Mouse (Mus musculus): Measurements from ENCODE around the gene Hist1h2ae. TPM values are rescaled to one million over a fixed set of nuclear protein-coding genes. Genes with fewer than 3 reads are reported as not detected.
"Not testable (repeated sequence)": the region's sequence is repeated elsewhere in the genome, so short reads cannot be mapped to it uniquely, and the experiment has no call there.

Hist1h2ae gene
- total RNA-seq, 2 experiments from 2014 or later: 6.6 to 7.7 TPM

DNA sequence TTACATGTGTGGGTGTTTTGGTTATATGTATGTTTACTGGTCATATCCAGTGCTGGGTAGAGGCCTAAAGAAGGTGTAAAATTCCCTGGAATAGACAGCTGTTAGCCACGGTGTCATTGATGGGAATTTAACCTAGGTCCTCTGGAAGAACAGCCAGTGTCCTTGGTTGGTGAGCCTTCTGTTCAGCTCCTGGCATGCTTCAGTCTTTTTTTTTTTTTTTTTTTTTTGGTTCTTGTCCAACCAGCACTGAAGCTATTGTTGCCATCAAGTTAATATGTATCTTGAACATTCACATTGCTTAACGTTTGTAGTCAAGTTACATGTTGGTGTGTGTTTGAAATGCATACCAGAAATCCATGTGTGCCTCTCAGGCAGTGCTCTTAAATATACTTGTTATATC, 6.5 kb downstream of the Hist1h2ae start:
- Histone ChIP-seq H3K4me3 (no peak overlapping the region), H3K27ac (no peak overlapping the region)
- no peak for DNase-seq (ENCODE audit: low spot score in 2 of 2)
- TF ChIP-seq CTCF (conservative IDR thresholded peaks at IDR 0.05): no peak

DNA sequence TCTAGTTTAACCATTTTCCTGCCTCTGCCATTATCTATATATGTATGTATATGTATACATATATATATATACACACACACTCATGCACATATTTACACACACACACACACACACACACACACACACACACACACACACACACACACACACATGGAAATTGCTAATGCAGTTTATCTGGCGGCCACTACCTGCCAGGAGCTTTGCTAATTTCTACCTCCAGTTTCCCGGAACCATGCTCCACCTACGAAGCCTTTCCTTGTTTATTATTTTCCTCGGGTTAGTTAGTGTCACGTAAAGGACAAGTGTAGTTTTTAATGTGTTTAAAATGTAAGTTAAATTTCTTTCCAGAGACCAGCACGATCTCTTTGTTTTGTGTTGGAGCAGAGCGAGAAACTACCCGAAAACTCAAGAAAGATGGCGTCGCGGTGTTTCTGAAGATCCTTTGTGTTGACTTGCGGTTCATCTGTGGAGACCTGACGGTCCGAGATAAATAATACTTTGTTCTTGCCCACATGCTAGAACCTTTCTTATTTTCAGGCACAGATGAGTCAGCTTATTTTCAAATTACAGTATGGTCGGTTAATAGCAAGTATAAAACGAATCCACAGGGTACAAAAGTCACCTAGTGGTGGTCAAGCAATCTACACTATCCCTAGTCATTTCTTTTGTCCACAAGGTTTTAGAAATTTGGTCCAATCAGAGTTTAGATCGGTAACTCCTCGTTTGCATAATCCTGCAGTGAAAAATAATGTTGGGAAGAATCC, 8.1 kb downstream of the Hist1h2ae start:
- H3K4me3 ChIP-seq: peak overlapping the region; percentile 73
- peak overlapping the region; percentile 97 for H3K27ac ChIP-seq
- no peak for DNase-seq (ENCODE audit: low spot score in 2 of 2)
- TF ChIP-seq CTCF (conservative IDR thresholded peaks at IDR 0.05): peak; percentile 81

DNA sequence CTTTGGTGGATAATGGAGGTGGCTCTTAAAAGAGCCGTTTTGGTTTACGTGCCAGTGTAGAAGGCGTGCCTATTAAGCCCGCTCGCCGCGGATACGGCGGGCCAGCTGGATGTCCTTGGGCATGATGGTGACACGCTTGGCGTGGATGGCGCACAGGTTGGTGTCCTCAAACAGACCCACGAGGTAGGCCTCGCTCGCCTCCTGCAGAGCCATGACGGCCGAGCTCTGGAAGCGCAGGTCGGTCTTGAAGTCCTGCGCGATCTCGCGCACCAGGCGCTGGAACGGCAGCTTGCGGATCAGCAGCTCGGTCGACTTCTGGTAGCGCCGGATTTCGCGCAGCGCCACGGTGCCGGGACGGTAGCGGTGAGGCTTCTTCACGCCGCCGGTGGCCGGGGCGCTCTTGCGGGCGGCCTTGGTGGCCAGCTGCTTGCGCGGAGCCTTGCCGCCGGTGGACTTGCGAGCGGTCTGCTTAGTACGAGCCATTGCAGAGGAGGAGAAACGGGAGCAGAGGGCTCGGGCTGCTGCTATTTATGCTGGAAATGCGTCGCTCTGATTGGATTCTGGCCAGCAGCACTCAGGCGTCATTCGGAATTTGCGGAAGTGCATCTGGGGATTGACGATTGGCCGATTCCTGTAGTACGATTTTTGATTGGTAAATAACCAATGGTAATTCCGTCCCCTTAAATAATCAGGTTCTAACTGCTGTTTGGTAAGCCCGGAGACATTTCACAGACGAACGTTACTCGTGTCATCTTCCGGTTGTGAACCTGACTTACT, 8.9 kb downstream of the Hist1h2ae start, which contains the start of gene Hist1h3e:
Gene Hist1h3e (minus strand): TSS at position 487 of the 777 bp plus-strand sequence.
- peak; percentile 93 to 96 for DNase-seq (ENCODE audit: low spot score in 2 of 2)
- H3K27ac ChIP-seq: peak within 1 kb of the TSS; percentile 97
- peak within 1 kb of the TSS; percentile 73 for H3K4me3 ChIP-seq

DNA sequence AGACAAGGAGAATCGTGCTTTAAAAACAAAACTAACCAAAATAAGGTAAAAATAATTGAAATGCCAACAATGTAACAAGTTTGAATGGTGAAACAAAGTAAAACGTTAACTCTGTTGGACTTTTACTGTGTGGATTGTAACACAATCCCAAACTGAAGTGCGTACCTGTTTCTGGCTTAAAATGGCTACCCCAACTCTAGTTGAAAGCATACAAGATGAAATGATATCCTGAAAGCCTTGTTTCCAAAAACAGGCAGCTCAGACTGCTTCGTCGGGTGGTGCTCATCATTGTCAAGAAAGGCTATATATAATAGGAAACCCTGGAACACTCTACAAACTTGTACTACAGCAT, 9.5 kb downstream of the Hist1h2ae start:
- Histone ChIP-seq H3K4me3 (peak overlapping the region; percentile 73), H3K27ac (peak overlapping the region; percentile 97)
- not testable (repeated sequence) for DNase-seq (ENCODE audit: low spot score in 2 of 2)

DNA sequence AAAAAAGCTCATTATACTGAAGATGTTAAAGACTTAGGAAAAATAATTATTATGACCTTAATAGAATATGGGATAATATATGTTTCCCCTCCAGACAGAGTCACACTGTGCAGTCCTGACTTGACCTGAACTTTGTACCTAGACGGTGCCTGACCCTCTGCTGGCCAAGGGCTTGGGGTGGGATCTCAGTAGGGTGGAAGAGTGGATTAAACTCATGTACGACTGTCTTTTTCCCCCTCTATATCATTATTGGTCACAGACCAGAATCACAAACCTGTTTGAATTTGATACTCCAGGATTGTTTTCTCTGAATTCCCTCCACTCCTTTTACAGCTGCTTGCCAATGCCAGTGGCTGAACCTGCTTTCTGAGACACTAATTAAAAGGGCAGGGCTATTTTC, 10.3 kb downstream of the Hist1h2ae start:
- not testable (repeated sequence) for DNase-seq (ENCODE audit: low spot score in 2 of 2); H3K27ac ChIP-seq; H3K4me3 ChIP-seq

DNA sequence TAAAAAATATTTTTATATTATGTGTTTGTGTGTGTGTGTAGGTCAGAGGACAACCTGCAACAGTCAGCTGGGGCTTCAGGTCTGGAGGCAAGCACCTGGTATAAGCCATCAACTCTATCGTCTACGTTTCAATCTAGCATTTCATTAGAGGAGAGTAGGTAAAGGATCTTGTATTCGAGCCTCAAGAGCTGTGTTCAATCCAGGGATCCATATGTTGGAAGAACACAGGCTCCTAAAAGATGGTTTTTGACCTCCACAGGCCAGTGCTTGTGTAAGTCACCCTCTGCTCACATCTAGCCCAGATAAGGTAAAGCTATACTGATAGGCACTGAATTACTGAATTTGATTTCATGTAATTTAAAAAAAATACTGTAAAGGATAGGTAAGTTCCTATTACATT, 14.1 kb downstream of the Hist1h2ae start:
- no peak for DNase-seq (ENCODE audit: low spot score in 2 of 2)
- H3K27ac ChIP-seq: peak overlapping the region; percentile 78; the same call in 1 of the 2 replicates
- no peak overlapping the region for H3K4me3 ChIP-seq
- no peak for TF ChIP-seq CTCF (conservative IDR thresholded peaks at IDR 0.05)

DNA sequence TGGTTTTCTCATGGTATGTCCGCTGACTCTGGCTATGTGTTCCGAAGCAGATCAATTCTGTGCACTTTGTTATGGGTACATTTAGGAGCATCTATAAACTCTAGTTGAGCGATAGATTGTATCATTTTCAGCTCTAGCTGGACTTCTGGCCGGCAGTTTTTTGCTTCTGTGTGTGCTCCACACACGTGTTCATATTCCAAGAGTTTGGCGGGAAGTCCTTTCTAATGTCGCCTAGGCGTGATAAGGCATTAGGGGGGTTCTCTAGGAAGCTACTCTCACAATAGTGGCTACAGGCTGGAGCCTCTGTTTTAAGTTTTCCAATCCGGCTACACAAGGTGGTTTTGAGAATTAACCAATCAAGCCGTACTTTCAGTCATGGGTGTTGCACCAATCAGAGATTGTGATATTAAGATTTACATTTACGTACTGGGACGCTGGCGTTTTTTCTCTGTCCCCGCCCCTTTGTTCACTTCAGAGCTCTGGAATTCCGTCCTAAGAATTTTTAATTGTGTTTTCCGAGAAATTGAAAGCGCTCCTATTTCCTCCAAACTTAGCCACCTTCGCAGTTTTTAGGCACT, 15.1 kb downstream of the Hist1h2ae start:
- Histone ChIP-seq H3K27ac (peak overlapping the region; percentile 78), H3K4me3 (peak overlapping the region; percentile 62)
- peak; percentile 66 to 85 for DNase-seq (ENCODE audit: low spot score in 2 of 2)
- TF ChIP-seq CTCF (conservative IDR thresholded peaks at IDR 0.05): no peak

DNA sequence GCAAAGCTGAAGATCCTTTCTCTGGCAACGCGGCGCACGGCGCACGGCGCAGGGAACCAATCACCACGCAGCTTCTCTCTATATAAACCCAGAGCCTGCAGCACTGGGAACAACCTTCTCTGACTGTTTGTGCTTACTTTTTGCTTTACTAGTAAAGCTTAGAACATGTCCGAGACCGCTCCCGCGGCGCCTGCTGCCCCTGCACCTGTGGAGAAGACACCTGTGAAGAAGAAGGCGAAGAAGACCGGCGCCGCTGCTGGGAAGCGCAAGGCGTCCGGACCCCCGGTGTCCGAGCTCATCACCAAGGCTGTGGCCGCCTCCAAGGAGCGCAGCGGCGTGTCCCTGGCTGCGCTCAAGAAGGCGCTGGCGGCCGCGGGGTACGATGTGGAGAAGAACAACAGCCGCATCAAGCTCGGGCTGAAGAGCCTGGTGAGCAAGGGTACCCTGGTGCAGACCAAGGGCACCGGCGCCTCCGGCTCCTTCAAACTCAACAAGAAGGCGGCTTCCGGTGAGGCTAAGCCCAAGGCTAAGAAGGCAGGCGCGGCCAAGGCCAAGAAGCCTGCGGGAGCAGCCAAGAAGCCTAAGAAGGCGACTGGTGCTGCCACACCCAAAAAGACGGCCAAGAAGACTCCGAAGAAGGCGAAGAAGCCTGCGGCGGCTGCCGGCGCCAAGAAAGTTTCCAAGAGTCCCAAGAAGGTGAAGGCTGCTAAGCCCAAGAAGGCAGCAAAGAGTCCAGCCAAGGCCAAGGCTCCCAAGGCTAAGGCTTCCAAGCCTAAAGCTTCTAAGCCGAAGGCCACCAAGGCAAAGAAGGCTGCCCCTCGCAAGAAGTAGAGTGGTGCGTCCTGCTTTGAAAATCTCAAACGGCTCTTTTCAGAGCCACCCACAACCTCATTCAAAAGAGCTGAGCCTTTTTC, 15.8 kb downstream of the Hist1h2ae start:
- Histone ChIP-seq H3K4me3 (peak overlapping the region; percentile 62), H3K27ac (peak overlapping the region; percentile 78)
- no peak for TF ChIP-seq CTCF (conservative IDR thresholded peaks at IDR 0.05)
- DNase-seq (ENCODE audit: low spot score in 2 of 2): peak; percentile 75 to 82

DNA sequence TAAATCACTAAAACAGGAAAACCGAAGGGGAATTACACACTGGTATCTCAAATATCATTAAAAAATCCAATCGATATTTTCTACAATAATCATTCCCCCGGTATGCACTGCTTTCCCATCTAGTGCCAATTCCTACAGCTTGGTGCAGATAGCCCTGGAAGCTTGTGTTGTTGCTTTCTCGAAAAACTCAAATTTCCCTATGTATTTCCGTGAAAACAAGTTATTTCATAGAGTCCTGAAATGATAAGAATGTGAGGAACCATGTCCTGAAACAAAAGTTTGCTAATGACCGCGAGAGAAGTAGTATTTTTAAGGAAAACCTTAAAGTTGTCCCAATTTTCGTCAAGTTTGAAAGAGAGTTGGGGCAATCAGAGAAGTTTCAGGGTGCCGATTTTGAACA, 16.6 kb downstream of the Hist1h2ae start:
- H3K4me3 ChIP-seq: peak overlapping the region; percentile 62
- no peak for DNase-seq (ENCODE audit: low spot score in 2 of 2)
- no peak for TF ChIP-seq CTCF (conservative IDR thresholded peaks at IDR 0.05)
- H3K27ac ChIP-seq: peak overlapping the region; percentile 78

DNA sequence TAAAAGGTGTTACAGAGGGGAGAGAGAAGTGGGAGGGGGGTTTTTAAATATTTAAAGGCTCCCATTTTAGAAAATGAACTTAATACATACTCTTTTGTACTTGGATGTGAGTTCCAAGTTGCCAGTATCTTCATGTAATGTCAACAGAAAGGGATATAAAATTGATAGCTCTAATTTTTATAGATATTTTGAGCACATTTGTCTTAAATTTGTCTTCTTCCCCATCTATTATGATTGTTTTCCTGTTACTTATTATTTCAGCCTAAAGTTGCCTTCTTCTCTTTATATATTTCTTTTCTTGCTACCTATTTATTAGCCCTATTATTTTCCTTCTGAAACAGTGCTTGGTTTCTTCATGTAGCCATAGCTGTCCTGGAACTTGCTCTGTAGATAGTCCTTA, 18.1 kb downstream of the Hist1h2ae start, which contains the start of gene Hist1h1d:
Gene Hist1h1d (plus strand): TSS at position 301 of the 400 bp plus-strand sequence.
- TF ChIP-seq CTCF (conservative IDR thresholded peaks at IDR 0.05): no peak
- no peak for DNase-seq (ENCODE audit: low spot score in 2 of 2)
- H3K27ac ChIP-seq: peak within 1 kb of the TSS; percentile 78; the same call in 1 of the 2 replicates
- no peak within 1 kb of the TSS for H3K4me3 ChIP-seq

DNA sequence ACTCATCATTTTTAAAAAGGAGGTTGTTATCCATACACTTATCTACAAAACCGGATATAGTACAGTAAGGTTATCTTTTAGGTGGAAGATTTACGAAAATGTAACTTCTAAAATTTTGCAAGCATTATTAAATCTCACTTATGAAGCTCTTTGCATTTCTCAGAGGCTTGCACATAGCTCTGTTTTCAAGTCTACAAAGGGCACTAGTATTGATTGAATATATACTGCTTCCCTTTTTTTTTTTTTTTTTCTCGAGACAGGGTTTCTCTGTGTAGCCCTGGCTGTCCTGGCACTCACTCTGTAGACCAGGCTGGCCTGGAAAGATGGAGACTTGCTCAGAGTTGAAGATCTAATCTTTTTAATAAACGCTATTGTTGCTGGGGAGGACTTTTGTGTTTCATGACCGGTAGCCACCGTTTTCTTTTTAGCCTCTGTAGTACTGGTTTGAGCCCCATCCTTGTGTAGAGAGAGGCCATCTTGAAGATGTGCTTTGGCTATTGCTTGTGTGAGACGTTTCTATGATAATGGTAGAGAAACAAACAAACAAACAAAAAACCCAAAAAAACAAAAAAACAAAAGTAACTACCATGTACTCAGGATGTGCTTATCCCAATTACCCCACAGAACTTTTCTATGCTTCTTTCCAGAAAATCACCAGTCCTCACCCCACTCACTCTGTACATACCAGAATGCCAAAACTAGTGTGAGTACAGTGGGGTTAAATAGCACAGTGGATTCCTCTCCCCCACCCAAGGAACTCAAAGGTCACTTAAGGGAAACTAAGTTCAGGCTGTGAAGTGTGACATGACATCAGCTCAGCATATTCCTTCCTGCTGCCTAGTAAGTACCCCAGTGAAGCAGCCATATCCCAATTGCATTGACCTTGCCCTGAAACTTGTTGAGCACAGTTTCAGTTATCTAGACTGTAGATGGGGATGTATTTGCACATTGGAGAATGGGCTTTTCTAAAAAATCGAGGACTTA, 18.8 kb downstream of the Hist1h2ae start:
- peak overlapping the region; percentile 58 for H3K4me3 ChIP-seq
- DNase-seq (ENCODE audit: low spot score in 2 of 2): no peak
- no peak overlapping the region; the same call in 1 of the 2 replicates for H3K27ac ChIP-seq
- no peak for TF ChIP-seq CTCF (conservative IDR thresholded peaks at IDR 0.05)

Data from layer of hippocampus, adult 2 months (tissue).